In genomic region chr8:119807687-119808086, GRCm38 (mm10) we compare ENCODE assay signal across 20 mouse cellular contexts. TPM values are rescaled to one million over a fixed set of nuclear protein-coding genes. Genes with fewer than 3 reads are reported as not detected.
A peak's percentile ranks its signal among the peaks of the same experiment; 100 is the strongest.
DNase-seq lines count a peak whose midpoint lies in the region; ATAC-seq and TF ChIP-seq lines count a peak whose summit lies in the region.
"Had no signal": no experiment of that assay in that cellular context is flagged by ENCODE, and none has a peak within 500 bp of the region (broad histone marks: within the 10 kb centered on the region; RNA-seq: fewer than 3 reads in every experiment).

No protein-coding gene starts in this region.

- peaks cover 20% of the 10 kb centered on the region for H3K36me3 ChIP-seq in spleen, adult 2 months (ENCODE audit: control insufficient read depth, insufficient read depth, low read length)
- H3K36me3 ChIP-seq in stomach, postnatal 0 days (ENCODE audit: control insufficient read depth, insufficient read depth, low read length), result peaks cover 2% of the 10 kb centered on the region; the same call in 1 of the 2 replicates

- no peak overlapping the region for H3K9ac ChIP-seq in stomach, postnatal 0 days (ENCODE audit: low read length)
- H3K9ac ChIP-seq: embryonic facial prominence, embryonic 13.5 days; forebrain, embryonic 13.5 days; forebrain, embryonic 15.5 days; forebrain, postnatal 0 days had no signal

- peak overlapping the region; percentile 83 for H3K27ac ChIP-seq in spleen, adult 2 months (ENCODE audit: insufficient read depth, low read length)
- no peak overlapping the region for H3K27ac ChIP-seq in stomach, postnatal 0 days (replicated peaks)
- H3K27ac ChIP-seq: embryonic facial prominence, embryonic 13.5 days had no signal

- no peak overlapping the region for H3K4me3 ChIP-seq in spleen, adult 2 months (ENCODE audit: extremely low read depth, insufficient read depth, insufficient read length)
- no peak overlapping the region for H3K4me3 ChIP-seq in stomach, postnatal 0 days (ENCODE audit: low read depth, low read length)
- H3K4me3 ChIP-seq: embryonic facial prominence, embryonic 13.5 days; forebrain, embryonic 13.5 days; forebrain, embryonic 15.5 days had no signal

- H3K4me2 ChIP-seq in stomach, postnatal 0 days (replicated peaks; ENCODE audit: low read depth), result no peak overlapping the region
- H3K4me2 ChIP-seq: embryonic facial prominence, embryonic 13.5 days; forebrain, embryonic 13.5 days; forebrain, embryonic 15.5 days had no signal

- 78% methylated on average over 4 of the region's 4 CpGs for WGBS in spleen, adult 2 months
- 71% methylated on average over 4 of the region's 4 CpGs for whole genome bisulfite sequencing in stomach, postnatal 0 days

- TF ChIP-seq EP300 in stomach, postnatal 0 days (optimal IDR thresholded peaks at IDR 0.05), result no peak

- H3K4me1 ChIP-seq in spleen, adult 2 months (ENCODE audit: control insufficient read depth, insufficient read depth, insufficient read length), result peaks cover 22% of the 10 kb centered on the region; the same call in 1 of the 2 replicates
- H3K4me1 ChIP-seq in stomach, postnatal 0 days (replicated peaks; ENCODE audit: control insufficient read depth, insufficient read depth), result no peaks in the 10 kb centered on the region

- no peaks in the 10 kb centered on the region for H3K9me3 ChIP-seq in stomach, postnatal 0 days (ENCODE audit: control insufficient read depth, low read length)
- H3K9me3 ChIP-seq: embryonic facial prominence, embryonic 13.5 days; forebrain, embryonic 13.5 days; forebrain, embryonic 15.5 days had no signal

- no peak for DNase-seq in spleen, adult 2 months (ENCODE audit: low read depth in 1 of 2, low spot score in 2 of 2)
- DNase-seq in spleen, postnatal 14 days (ENCODE audit: low spot score in 2 of 2), result no peak
- DNase-seq in stomach, postnatal 0 days (ENCODE audit: low spot score), result peak; percentile 71
- DNase-seq in adrenal gland, postnatal 10 days, result no peak
- no peak for DNase-seq in adrenal gland, adult (ENCODE audit: inconsistent age in 2 of 2, low spot score in 1 of 2)
- DNase-seq: adrenal gland, adult 2 months; adrenal gland, postnatal 14 days; adrenal gland, postnatal 36 days; cerebellum, adult 11-12 months; cerebellum, adult 2 months; cerebellum, adult 9-10 months; cerebellum, postnatal 10 days; cerebellum, postnatal 25 days; forebrain, postnatal 0 days had no signal

- ATAC-seq in megakaryocyte-erythroid progenitor cell, adult 5-6 weeks (replicated peaks; ENCODE audit: low FRiP score, low TSS enrichment, poor library complexity, severe bottlenecking), result 0 out of 2 replicates have a peak, but pooled peaks have one; percentile 31
- peak; percentile 68 for ATAC-seq in stomach, postnatal 0 days (ENCODE audit: low FRiP score, low TSS enrichment)
- ATAC-seq: activated CD4-positive, CD25-positive, alpha-beta regulatory T cell, adult 4 months; forebrain, embryonic 13.5 days; forebrain, postnatal 0 days; Patski had no signal

- H3K27me3 ChIP-seq in spleen, adult 2 months (ENCODE audit: control insufficient read depth, insufficient read depth, low read length), result no peaks in the 10 kb centered on the region
- H3K27me3 ChIP-seq in stomach, postnatal 0 days (ENCODE audit: control insufficient read depth, insufficient read depth, low read length), result no peaks in the 10 kb centered on the region
- H3K27me3 ChIP-seq: embryonic facial prominence, embryonic 13.5 days; forebrain, embryonic 13.5 days; forebrain, embryonic 15.5 days; Patski had no signal

- no peak for TF ChIP-seq POLR2A in spleen, adult 2 months (IDR thresholded peaks at IDR 0.05; ENCODE audit: low read depth, low read length)

- no peak for TF ChIP-seq CTCF in spleen, adult 2 months (IDR thresholded peaks at IDR 0.05; ENCODE audit: extremely low read depth, insufficient read depth, insufficient read length, insufficient replicate concordance)
- no peak for TF ChIP-seq CTCF in stomach, postnatal 0 days (IDR thresholded peaks at IDR 0.05; ENCODE audit: low read depth)

RNA-seq across cellular contexts. Expression of gene Tldc1, which starts 29.5 kb away (rescaled TPM):
- 4.8 and 6.2 TPM in 2 replicates for polyA plus RNA-seq in spleen, adult 2 months (2012; rRNA removed)
- 8.5 and 12.4 TPM in 2 replicates for total RNA-seq in megakaryocyte-erythroid progenitor cell, adult 5-6 weeks (2014; fragmentation: Nextera tagmentation)
- 5.7 and 11.5 TPM in 2 replicates for total RNA-seq in megakaryocyte-erythroid progenitor cell, adult 5-6 weeks (2017)
- 9.1 and 10.7 TPM in 2 replicates for polyA plus RNA-seq in stomach, postnatal 0 days (2015; fragmentation: Nextera tagmentation; extraction: Ambion mirVana)
- 10 to 100 TPM in 1 of 2 experiments, 1 to 10 TPM in 1; 8.7 to 12.0 TPM for total RNA-seq in adrenal gland, postnatal 10 days (2021)

RNA-seq across cellular contexts. Expression of gene Cotl1, which starts 32.7 kb away (rescaled TPM):
- 606 and 770 TPM in 2 replicates for polyA plus RNA-seq in spleen, adult 2 months (2012; rRNA removed)
- total RNA-seq in megakaryocyte-erythroid progenitor cell, adult 5-6 weeks (2014; fragmentation: Nextera tagmentation), result 24.4 and 63.9 TPM in 2 replicates
- total RNA-seq in megakaryocyte-erythroid progenitor cell, adult 5-6 weeks (2017), result 30.4 and 44.2 TPM in 2 replicates
- 100 and 106 TPM in 2 replicates for polyA plus RNA-seq in stomach, postnatal 0 days (2015; fragmentation: Nextera tagmentation; extraction: Ambion mirVana)
- 10 to 100 TPM; 68.0 to 77.5 TPM for total RNA-seq in adrenal gland, postnatal 10 days (2021)

RNA-seq across cellular contexts. Expression of gene Klhl36, which starts 54.4 kb away (rescaled TPM):
- polyA plus RNA-seq in spleen, adult 2 months (2012; rRNA removed), result 27.2 and 54.6 TPM in 2 replicates
- 2.2 and 4.4 TPM in 2 replicates for total RNA-seq in megakaryocyte-erythroid progenitor cell, adult 5-6 weeks (2014; fragmentation: Nextera tagmentation)
- 3.2 and 5.6 TPM in 2 replicates for total RNA-seq in megakaryocyte-erythroid progenitor cell, adult 5-6 weeks (2017)
- 9.0 and 10.0 TPM in 2 replicates for polyA plus RNA-seq in stomach, postnatal 0 days (2015; fragmentation: Nextera tagmentation; extraction: Ambion mirVana)
- 10 to 100 TPM in 1 of 2 experiments, 1 to 10 TPM in 1; 7.3 to 11.2 TPM for total RNA-seq in adrenal gland, postnatal 10 days (2021)
